Mouse (Mus musculus): ENCODE results near the gene Scarf2.

The Scarf2 gene

DNA sequence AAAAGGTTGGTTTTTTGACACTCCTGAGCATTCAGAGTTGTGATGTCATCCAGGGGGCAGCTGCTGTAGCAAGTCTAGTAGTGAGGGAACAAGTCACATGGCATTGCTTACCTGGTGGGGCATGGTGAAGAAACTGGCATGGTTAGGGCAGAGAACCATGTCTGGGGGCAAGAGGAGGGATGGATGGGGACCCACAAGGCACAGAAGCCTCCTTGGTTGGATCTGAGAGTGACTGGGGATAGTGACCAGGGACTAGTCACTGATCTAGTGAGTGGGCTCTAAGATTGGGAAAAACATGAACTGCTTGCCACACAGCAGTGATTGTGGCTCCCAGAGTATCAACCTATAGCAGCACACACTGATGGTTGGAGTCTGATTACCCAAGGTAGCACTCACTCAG is 2.5 kb downstream of the Scarf2 start:
- DNase-seq (ENCODE audit: low spot score): no peak

- no peak for DNase-seq (ENCODE audit: low spot score)
Observed at GRCm38 (mm10) chr16:17801777-17802455, 4.8 kb downstream of the Scarf2 start.

- no peak for DNase-seq (ENCODE audit: low spot score)
Observed at GRCm38 (mm10) chr16:17802456-17802838, 5.4 kb downstream of the Scarf2 start.

DNA sequence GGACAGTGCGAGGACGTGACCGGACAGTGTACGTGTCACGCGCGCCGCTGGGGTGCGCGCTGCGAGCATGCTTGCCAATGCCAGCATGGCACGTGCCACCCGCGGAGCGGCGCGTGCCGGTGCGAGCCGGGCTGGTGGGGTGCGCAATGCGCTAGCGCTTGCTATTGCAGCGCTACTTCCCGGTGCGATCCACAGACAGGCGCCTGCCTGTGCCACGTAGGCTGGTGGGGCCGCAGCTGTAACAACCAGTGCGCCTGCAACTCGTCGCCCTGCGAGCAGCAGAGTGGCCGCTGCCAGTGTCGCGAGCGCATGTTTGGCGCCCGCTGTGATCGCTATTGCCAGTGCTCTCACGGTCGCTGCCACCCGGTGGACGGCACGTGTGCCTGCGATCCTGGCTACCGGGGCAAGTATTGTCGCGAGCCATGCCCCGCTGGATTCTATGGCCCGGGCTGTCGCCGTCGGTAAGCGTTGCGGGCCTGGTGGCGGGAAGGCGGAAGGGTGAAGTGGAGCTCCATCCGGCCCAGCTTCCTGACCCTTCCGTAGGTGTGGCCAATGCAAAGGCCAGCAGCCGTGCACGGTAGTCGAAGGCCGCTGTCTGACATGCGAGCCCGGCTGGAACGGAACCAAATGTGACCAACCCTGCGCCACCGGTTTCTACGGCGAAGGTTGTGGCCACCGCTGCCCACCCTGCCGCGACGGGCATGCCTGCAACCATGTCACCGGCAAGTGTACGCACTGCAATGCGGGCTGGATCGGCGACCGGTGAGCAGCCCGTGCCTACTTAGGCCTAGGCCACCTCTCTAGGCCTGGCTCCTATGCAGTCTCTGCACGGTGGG is 6.0 kb downstream of the Scarf2 start:
- DNase-seq (ENCODE audit: low spot score): no peak

DNA sequence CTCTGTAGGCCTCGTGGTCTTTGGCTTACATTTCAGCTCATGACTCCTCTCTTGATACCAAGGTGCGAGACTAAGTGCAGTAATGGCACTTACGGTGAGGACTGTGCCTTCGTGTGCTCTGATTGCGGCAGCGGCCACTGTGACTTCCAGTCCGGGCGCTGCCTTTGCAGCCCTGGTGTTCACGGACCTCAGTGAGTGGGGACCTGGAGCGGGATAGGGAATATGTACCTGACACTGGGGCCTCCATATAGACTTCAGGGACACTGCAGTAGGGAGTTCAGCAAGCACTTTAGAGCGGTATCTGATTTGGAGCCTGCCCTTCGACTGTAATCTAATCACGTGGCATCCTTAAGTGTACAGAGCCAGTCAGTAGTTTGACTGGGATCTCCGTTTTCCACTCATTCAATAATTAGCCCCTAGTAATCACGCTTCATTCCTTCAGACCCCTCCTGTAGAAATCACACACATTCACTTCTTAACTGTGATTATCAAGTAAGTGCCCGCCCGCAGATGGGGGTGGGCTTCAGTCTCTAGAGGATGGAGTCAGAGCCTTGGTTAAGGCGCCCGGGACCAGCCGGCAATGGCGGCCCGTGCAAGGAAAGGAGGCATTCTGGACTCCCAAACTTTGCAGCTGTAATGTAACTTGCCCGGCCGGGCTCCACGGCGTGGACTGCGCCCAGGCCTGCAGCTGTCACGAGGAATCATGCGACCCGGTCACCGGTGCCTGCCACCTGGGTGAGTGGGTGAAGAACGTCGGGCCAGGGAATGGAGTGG is 6.8 kb downstream of the Scarf2 start:
- no peak for DNase-seq (ENCODE audit: low spot score)

- DNase-seq (ENCODE audit: low spot score): no peak
Observed at GRCm38 (mm10) chr16:17804449-17804912, 7.4 kb downstream of the Scarf2 start.

- DNase-seq (ENCODE audit: low spot score): no peak
Observed at GRCm38 (mm10) chr16:17804982-17805381, 7.9 kb downstream of the Scarf2 start.

- DNase-seq (ENCODE audit: low spot score): no peak
Observed at GRCm38 (mm10) chr16:17806581-17807191, 9.6 kb downstream of the Scarf2 start.

- DNase-seq (ENCODE audit: low spot score): no peak
Observed at GRCm38 (mm10) chr16:17807192-17808009, 10.3 kb downstream of the Scarf2 start.

DNA sequence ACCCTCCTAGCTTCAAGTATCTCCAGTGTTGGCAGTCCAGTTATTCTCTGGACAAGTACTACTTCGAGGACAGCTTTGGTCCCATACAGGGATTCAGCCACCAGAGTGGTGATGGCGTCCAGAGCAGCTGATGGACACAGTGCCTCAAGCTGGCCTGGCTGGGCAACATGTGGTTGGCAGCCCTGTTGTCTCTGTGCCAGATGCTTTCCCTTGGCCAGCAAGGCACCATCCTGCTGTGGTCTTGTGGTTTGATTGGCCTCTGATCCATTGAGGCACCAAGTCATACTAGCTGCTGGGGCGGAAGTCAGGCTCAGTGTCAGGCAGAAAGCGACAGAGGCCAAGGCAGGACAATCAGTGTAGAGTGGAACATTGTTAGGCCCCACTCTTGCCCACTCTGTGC is 12.0 kb downstream of the Scarf2 start:
- no peak for DNase-seq (ENCODE audit: low spot score)

- DNase-seq (ENCODE audit: low spot score): no peak
Observed at GRCm38 (mm10) chr16:17809711-17810110, 12.6 kb downstream of the Scarf2 start.

- no peak for DNase-seq (ENCODE audit: low spot score)
Observed at GRCm38 (mm10) chr16:17812120-17812519, 15.0 kb downstream of the Scarf2 start.

GRCm38 (mm10) chr16:17813173-17813572 is 16.1 kb downstream of the Scarf2 start:
- no peak for DNase-seq (ENCODE audit: low spot score)

DNA sequence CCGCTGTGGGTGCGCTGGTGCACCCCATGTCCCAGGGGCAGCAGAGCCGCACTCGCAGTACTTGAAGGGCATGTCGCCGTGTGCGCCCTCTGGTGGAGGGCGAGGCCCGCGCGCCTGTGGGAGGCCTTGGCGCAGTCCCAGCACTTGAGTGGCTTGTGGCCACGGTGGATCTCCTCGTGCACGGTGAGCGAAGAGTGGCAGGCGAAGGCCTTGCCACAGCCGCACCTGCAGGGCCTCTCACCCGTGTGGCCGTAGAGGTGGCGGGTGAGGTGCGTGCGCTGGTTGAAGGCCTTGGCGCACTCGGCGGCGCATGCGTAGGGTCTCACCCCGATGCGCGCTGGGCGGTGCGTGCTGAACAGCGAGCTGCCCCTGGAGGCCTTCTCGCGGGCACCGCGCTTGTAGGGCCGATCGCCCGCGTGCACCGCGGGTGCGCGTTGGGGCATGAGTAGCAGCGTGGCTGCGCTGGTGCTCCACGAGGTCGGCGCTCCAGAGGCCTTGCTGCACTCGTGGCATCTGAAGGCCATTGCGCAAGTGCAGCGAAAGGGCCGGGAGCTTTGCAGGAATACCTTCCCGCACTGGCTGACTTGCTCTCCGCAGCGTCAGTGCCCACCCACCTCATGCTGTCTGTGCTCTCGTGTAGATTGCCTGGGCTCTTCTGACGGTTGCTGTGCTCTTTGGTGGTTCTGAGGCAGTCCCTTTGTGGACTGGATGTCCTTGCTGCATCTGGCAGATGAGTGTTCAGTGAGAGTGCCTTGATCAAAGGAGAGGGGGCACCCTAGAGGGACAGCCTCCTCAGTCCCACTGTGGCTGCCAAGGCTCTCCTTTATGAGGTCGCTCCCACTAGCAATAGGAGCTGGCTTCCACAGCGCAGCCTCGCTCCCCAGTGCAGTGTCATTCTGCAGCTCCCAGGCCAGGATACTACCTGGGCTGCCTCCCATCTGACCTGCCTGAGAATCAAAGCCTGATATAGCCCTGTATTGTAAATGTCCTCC is 18.6 kb downstream of the Scarf2 start:
- no peak for DNase-seq (ENCODE audit: low spot score)

- DNase-seq (ENCODE audit: low spot score): no peak
Observed at GRCm38 (mm10) chr16:17816528-17816927, 19.4 kb downstream of the Scarf2 start.

DNA sequence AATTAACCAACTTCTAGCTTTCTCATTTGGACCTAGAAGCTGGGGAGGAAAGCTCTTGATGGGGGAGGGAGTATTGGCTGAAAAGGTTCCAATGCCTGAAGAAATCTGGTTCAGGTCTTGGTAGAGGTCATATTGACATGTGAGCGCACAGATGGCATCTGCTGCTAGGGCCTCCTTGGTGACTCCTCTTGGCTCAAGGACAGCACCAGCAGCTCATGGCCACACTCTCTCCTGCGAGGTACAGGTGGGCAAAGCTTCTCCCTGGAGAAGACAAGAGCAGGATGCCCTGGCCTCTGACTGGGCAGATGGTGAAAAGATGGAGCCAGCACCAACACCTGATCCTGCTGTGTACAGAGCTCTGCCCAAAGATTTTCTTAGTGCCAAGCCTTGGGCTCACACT is 29.4 kb downstream of the Scarf2 start:
- no peak for DNase-seq (ENCODE audit: low spot score)

DNA sequence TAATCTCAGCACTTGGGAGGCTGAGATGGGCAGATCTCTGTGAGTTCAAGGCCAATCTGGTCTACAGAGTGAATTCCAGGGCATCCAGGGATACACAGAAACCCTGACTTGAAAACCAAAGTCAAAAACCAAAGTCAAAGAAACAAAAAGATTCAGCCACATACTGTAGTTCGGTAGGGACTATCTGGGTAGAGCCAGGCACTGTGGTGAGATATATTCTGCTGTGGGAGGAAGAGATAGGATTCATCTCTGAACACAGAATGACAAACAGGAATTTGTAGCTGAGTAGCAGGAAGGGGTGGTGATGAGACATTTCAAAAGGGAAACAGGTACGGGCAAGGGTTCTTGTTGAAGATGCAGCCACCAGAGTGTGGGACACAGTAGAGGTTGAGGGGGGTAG is 31.1 kb downstream of the Scarf2 start:
- no peak for DNase-seq (ENCODE audit: low spot score)

DNA sequence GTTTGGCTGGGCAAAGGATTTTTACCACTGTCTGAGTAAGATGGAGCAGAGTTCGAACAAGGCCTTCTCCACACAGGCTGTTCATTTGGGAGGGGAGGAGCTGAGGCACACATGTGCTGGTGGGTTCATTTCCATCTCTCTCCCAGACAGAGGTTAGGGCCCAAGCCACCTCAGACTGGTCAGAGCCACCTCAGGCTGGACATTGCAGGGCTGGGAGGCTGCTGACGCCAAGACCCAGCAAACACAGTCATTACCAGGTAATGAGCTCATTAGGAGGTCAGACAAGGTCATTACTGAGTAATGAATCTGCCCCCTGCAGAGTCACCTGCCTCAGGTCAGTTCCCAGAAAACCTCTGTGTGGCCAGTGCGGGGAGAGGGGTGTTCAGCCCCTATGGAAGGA is 31.8 kb downstream of the Scarf2 start:
- no peak for DNase-seq (ENCODE audit: low spot score)

DNA sequence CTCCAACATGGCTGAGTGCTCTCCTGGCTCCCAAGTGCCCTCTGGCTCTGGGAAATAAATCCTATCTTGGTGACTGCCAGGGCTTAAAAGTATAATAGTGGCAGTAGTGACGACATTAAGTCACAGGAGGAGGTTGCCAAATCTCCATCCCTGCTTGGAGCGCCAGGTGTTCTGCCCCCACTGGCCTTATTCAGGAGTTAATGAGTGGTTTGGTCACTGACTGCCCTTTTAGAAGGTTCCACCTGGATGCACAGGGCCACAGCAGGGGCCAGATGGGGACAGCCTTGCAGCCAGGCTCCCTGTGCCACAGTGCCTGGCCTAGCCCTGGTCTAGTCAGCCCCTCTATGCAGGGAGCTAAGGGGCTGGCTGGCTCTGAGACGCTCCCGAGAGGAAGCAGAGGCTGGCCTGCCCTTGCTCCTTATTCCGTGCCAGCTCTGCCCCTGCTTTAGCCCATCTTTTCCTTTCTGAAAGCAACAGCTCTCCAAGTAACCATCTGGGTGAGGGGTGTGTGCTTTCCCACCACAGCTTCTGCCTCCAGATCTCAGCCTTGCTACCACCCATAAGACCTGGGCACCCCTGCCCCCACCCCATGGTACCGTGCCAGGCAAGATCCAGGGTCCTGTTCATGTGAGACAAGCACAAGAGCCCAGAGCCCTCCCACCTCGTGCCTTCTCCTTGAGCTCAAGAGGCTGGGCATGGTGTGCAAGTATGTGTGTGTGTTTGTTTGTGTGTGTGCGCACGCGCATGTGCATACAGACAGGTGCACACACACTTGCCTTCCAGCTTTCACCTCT is 33.5 kb downstream of the Scarf2 start:
- DNase-seq (ENCODE audit: low spot score): no peak
